In the genomic region with DNA sequence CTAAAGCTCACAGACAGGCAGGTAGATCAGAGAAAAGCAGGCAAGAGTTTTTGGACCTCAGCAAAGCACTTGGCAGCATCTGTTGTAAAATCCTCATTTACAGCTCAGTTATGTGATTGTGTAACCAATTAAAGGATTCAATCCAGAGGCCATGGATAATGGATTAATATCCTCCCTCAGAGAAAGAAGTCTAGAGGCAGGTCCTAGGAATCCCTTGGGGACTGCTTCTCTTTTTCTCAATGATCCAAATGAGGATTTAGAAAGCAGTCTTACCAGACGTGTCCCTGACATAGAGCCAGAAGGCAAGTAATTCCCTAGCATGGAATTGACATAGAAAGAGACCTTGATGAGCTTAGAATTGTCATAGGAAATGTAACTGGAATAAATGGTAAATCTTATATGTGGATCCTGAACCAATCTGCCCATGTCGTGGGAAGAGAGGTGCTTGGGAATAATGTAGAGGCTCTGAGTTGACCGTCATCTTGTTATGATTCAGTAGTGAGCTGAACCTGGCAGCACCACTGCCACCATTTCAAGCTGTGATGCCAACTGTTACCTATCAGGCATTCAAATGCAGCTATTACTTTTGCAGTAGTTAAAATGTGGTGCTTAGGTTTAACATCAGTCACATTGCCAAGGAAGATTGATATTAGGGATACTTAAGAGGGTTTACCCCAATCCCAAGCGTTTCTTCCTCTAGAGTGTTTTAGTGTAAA, we compare ENCODE assay signal across 29 mouse cellular contexts. TPM values are rescaled to one million over a fixed set of nuclear protein-coding genes. Genes with fewer than 3 reads are reported as not detected.
DNase-seq lines count a peak whose midpoint lies in the region; ATAC-seq and TF ChIP-seq lines count a peak whose summit lies in the region.
"Had no signal": no experiment of that assay in that cellular context is flagged by ENCODE, and none has a peak within 500 bp of the region (broad histone marks: within the 10 kb centered on the region; RNA-seq: fewer than 3 reads in every experiment).

No protein-coding gene starts in this region.

- no peak for TF ChIP-seq CTCF in midbrain, postnatal 0 days (IDR thresholded peaks at IDR 0.05)

- no peak overlapping the region for H3K9ac ChIP-seq in hindbrain, embryonic 14.5 days
- H3K9ac ChIP-seq in hindbrain, embryonic 13.5 days = no peak overlapping the region
- H3K9ac ChIP-seq in midbrain, postnatal 0 days (replicated peaks; ENCODE audit: low read length, poor library complexity, severe bottlenecking) = no peak overlapping the region
- no peak overlapping the region for H3K9ac ChIP-seq in midbrain, embryonic 16.5 days (ENCODE audit: low read depth, low read length)
- no peak overlapping the region for H3K9ac ChIP-seq in neural tube, embryonic 15.5 days (replicated peaks)
- H3K9ac ChIP-seq: embryonic facial prominence, embryonic 13.5 days; forebrain, embryonic 12.5 days; heart, embryonic 12.5 days; hindbrain, embryonic 15.5 days; kidney, embryonic 15.5 days; liver, embryonic 13.5 days; midbrain, embryonic 12.5 days had no signal

- peak; percentile 11; the same call in 1 of the 2 replicates for ATAC-seq in hindbrain, embryonic 14.5 days (ENCODE audit: low FRiP score)
- ATAC-seq in hindbrain, embryonic 13.5 days (ENCODE audit: low FRiP score) = no peak
- no peak for ATAC-seq in midbrain, postnatal 0 days (ENCODE audit: low FRiP score)
- ATAC-seq in midbrain, embryonic 16.5 days = no peak
- ATAC-seq in neural tube, embryonic 15.5 days (ENCODE audit: low FRiP score) = no peak
- ATAC-seq: intestine, postnatal 0 days; Patski had no signal

- H3K9me3 ChIP-seq in hindbrain, embryonic 14.5 days (ENCODE audit: control insufficient read depth, low read length) = no peaks in the 10 kb centered on the region
- H3K9me3 ChIP-seq in hindbrain, embryonic 13.5 days = no peaks in the 10 kb centered on the region
- H3K9me3 ChIP-seq in midbrain, postnatal 0 days (ENCODE audit: low read length) = no peaks in the 10 kb centered on the region
- no peaks in the 10 kb centered on the region for H3K9me3 ChIP-seq in midbrain, embryonic 16.5 days (replicated peaks; ENCODE audit: control insufficient read depth, low read length, poor library complexity, severe bottlenecking)
- H3K9me3 ChIP-seq in neural tube, embryonic 15.5 days (replicated peaks) = no peaks in the 10 kb centered on the region
- H3K9me3 ChIP-seq: embryonic facial prominence, embryonic 13.5 days; forebrain, embryonic 12.5 days; heart, embryonic 12.5 days; hindbrain, embryonic 15.5 days; kidney, embryonic 15.5 days; liver, embryonic 13.5 days; midbrain, embryonic 12.5 days had no signal

- H3K4me1 ChIP-seq in hindbrain, embryonic 14.5 days (replicated peaks; ENCODE audit: control insufficient read depth, insufficient read depth, low read length) = no peaks in the 10 kb centered on the region; the same call in 1 of the 2 replicates
- H3K4me1 ChIP-seq in hindbrain, embryonic 13.5 days (replicated peaks) = no peaks in the 10 kb centered on the region
- H3K4me1 ChIP-seq in midbrain, postnatal 0 days (ENCODE audit: insufficient read depth, low read length) = no peaks in the 10 kb centered on the region
- H3K4me1 ChIP-seq in midbrain, embryonic 16.5 days (ENCODE audit: control insufficient read depth, insufficient read depth, low read length) = no peaks in the 10 kb centered on the region
- no peaks in the 10 kb centered on the region for H3K4me1 ChIP-seq in neural tube, embryonic 15.5 days
- H3K4me1 ChIP-seq: embryonic facial prominence, embryonic 13.5 days; heart, embryonic 12.5 days; hindbrain, embryonic 15.5 days; kidney, embryonic 15.5 days; liver, embryonic 13.5 days; midbrain, embryonic 12.5 days had no signal

- 75% methylated on average over 4 of the region's 4 CpGs for WGBS in hindbrain, embryonic 14.5 days
- 76% methylated on average over 4 of the region's 4 CpGs for WGBS in hindbrain, embryonic 13.5 days
- 56% methylated on average over 4 of the region's 4 CpGs for WGBS in midbrain, postnatal 0 days
- 55% methylated on average over 4 of the region's 4 CpGs for WGBS in midbrain, embryonic 16.5 days
- 64% methylated on average over 4 of the region's 4 CpGs for WGBS in neural tube, embryonic 15.5 days

- H3K36me3 ChIP-seq in hindbrain, embryonic 14.5 days (replicated peaks; ENCODE audit: control insufficient read depth, insufficient read depth) = no peaks in the 10 kb centered on the region
- H3K36me3 ChIP-seq in hindbrain, embryonic 13.5 days = no peaks in the 10 kb centered on the region
- H3K36me3 ChIP-seq in midbrain, postnatal 0 days (ENCODE audit: insufficient read depth, low read length) = no peaks in the 10 kb centered on the region
- H3K36me3 ChIP-seq in midbrain, embryonic 16.5 days (ENCODE audit: control insufficient read depth, insufficient read depth, low read length) = no peaks in the 10 kb centered on the region
- no peaks in the 10 kb centered on the region for H3K36me3 ChIP-seq in neural tube, embryonic 15.5 days
- H3K36me3 ChIP-seq: embryonic facial prominence, embryonic 13.5 days; forebrain, embryonic 12.5 days; heart, embryonic 12.5 days; hindbrain, embryonic 15.5 days; kidney, embryonic 15.5 days; liver, embryonic 13.5 days; midbrain, embryonic 12.5 days had no signal

- no peak for DNase-seq in hindbrain, embryonic 14.5 days (ENCODE audit: low spot score)
- DNase-seq in midbrain, postnatal 0 days (ENCODE audit: low spot score) = peak; percentile 37
- peak; percentile 82 for DNase-seq in cerebellum, adult 9-10 months
- DNase-seq in gonadal fat pad, adult 2 months (ENCODE audit: low read depth) = peak; percentile 14
- DNase-seq in spleen, postnatal 14 days (ENCODE audit: low spot score in 2 of 2) = no peak
- DNase-seq: adrenal gland, adult 2 months; embryo, embryonic 11 days; gastrocnemius, postnatal 14 days; heart, adult 18-20 months; heart, postnatal 10 days; kidney, postnatal 36 days; liver, embryonic 13.5 days; lung, adult 2 months; lung, postnatal 14 days; right cerebral cortex, adult 18-20 months had no signal

- no peak overlapping the region for H3K4me2 ChIP-seq in hindbrain, embryonic 14.5 days (replicated peaks)
- no peak overlapping the region for H3K4me2 ChIP-seq in hindbrain, embryonic 13.5 days
- no peak overlapping the region for H3K4me2 ChIP-seq in midbrain, postnatal 0 days (ENCODE audit: low read depth, low read length, poor library complexity, severe bottlenecking)
- H3K4me2 ChIP-seq in midbrain, embryonic 16.5 days (ENCODE audit: low read length) = no peak overlapping the region
- no peak overlapping the region for H3K4me2 ChIP-seq in neural tube, embryonic 15.5 days
- H3K4me2 ChIP-seq: embryonic facial prominence, embryonic 13.5 days; forebrain, embryonic 12.5 days; heart, embryonic 12.5 days; hindbrain, embryonic 15.5 days; kidney, embryonic 15.5 days; liver, embryonic 13.5 days; midbrain, embryonic 12.5 days had no signal

- H3K27me3 ChIP-seq in hindbrain, embryonic 14.5 days (ENCODE audit: control insufficient read depth, insufficient read depth, low read length) = no peaks in the 10 kb centered on the region
- H3K27me3 ChIP-seq in hindbrain, embryonic 13.5 days = no peaks in the 10 kb centered on the region
- H3K27me3 ChIP-seq in midbrain, postnatal 0 days (ENCODE audit: insufficient read depth, low read length) = no peaks in the 10 kb centered on the region
- no peaks in the 10 kb centered on the region for H3K27me3 ChIP-seq in midbrain, embryonic 16.5 days (ENCODE audit: control insufficient read depth, insufficient read depth, low read depth, low read length)
- H3K27me3 ChIP-seq in neural tube, embryonic 15.5 days (replicated peaks) = no peaks in the 10 kb centered on the region
- H3K27me3 ChIP-seq: forebrain, embryonic 12.5 days; heart, embryonic 12.5 days; hindbrain, embryonic 15.5 days; liver, embryonic 13.5 days; midbrain, embryonic 12.5 days had no signal

- no peak overlapping the region for H3K27ac ChIP-seq in hindbrain, embryonic 14.5 days
- H3K27ac ChIP-seq in hindbrain, embryonic 13.5 days = no peak overlapping the region
- no peak overlapping the region for H3K27ac ChIP-seq in midbrain, postnatal 0 days (ENCODE audit: low read depth, low read length)
- no peak overlapping the region for H3K27ac ChIP-seq in midbrain, embryonic 16.5 days (ENCODE audit: low read length)
- no peak overlapping the region for H3K27ac ChIP-seq in neural tube, embryonic 15.5 days (replicated peaks)
- H3K27ac ChIP-seq: embryonic facial prominence, embryonic 13.5 days; forebrain, embryonic 12.5 days; hindbrain, embryonic 15.5 days; kidney, embryonic 15.5 days; liver, embryonic 13.5 days; midbrain, embryonic 12.5 days; stomach, postnatal 0 days had no signal

- H3K4me3 ChIP-seq in hindbrain, embryonic 14.5 days (replicated peaks; ENCODE audit: low read length) = no peak overlapping the region
- H3K4me3 ChIP-seq in hindbrain, embryonic 13.5 days = no peak overlapping the region
- H3K4me3 ChIP-seq in midbrain, postnatal 0 days (ENCODE audit: low read depth, low read length) = no peak overlapping the region
- no peak overlapping the region for H3K4me3 ChIP-seq in midbrain, embryonic 16.5 days (ENCODE audit: low read depth, low read length)
- no peak overlapping the region for H3K4me3 ChIP-seq in neural tube, embryonic 15.5 days (replicated peaks)
- H3K4me3 ChIP-seq: embryonic facial prominence, embryonic 13.5 days; erythroblast, embryonic 14.5 days; forebrain, embryonic 12.5 days; heart, embryonic 12.5 days; hindbrain, embryonic 15.5 days; kidney, embryonic 15.5 days; liver, embryonic 13.5 days; midbrain, embryonic 12.5 days had no signal

RNA-seq across cellular contexts. Expression of gene Mamld1, which starts 35.2 kb away (rescaled TPM):
- polyA plus RNA-seq in hindbrain, embryonic 14.5 days (2014; fragmentation: Nextera tagmentation; extraction: Ambion mirVana) = 10.1 and 10.9 TPM in 2 replicates
- polyA plus RNA-seq in hindbrain, embryonic 13.5 days (2015; fragmentation: Nextera tagmentation; extraction: Ambion mirVana) = 4.7 and 4.9 TPM in 2 replicates
- 10.3 and 13.7 TPM in 2 replicates for total RNA-seq in midbrain, postnatal 0 days (2014; rRNA removed)
- polyA plus RNA-seq in midbrain, postnatal 0 days (2015; fragmentation: Nextera tagmentation; extraction: Ambion mirVana) = 4.6 and 5.5 TPM in 2 replicates
- polyA plus RNA-seq in midbrain, embryonic 16.5 days (2015; fragmentation: Nextera tagmentation; extraction: Ambion mirVana) = 5.8 and 6.0 TPM in 2 replicates
- polyA plus RNA-seq in gonadal fat pad, adult 2 months (2012; rRNA removed) = 8.4 and 12.8 TPM in 2 replicates
- 4.8 and 5.1 TPM in 2 replicates for polyA plus RNA-seq in neural tube, embryonic 15.5 days (2015; fragmentation: Nextera tagmentation; extraction: Ambion mirVana)
- total RNA-seq: megakaryocyte progenitor cell, adult 5-6 weeks had no signal
- polyA plus RNA-seq: erythroblast, embryonic 14.5 days had no signal

Comparison
In these comparisons a context has a peak if more than half of its experiments do, and no peak if none do; other contexts are left out.
1. DNase-seq: peak in midbrain, postnatal 0 days (single experiment), cerebellum, adult 9-10 months (single experiment) and gonadal fat pad, adult 2 months (single experiment); none in hindbrain, embryonic 14.5 days (single experiment) and spleen, postnatal 14 days (0 of 2).